Mouse (Mus musculus) CH12.LX (cell line): Measurements from ENCODE around the gene Tmem274. TPM values are rescaled to one million over a fixed set of nuclear protein-coding genes. Genes with fewer than 3 reads are reported as not detected.

Source experiments
- DNase-seq: peaks from one replicate; pipeline ENCODE4 v3.0.0-alpha.2; 2013; ENCODE audit errors: extremely low read depth
- H3K27ac ChIP-seq: 2 replicates; pipeline ENCODE4 v1.5.1; 2012; ENCODE audit warnings: low read depth, mild to moderate bottlenecking, control low read depth, moderate library complexity; ENCODE audit not compliant: insufficient read depth
- H3K27me3 ChIP-seq: replicated peaks from 2 replicates; pipeline ENCODE3; 2012; ENCODE audit warnings: inconsistent platforms
- H3K36me3 ChIP-seq, 2 experiments: replicated peaks in 1 of 2; 2 replicates each; pipeline versions ENCODE3 to v1.6.1; 2012; ENCODE audit warnings: inconsistent platforms in 1 of 2, low read length in 1 of 2, mild to moderate bottlenecking in 1 of 2, mixed read lengths in 1 of 2, moderate library complexity in 1 of 2; ENCODE audit not compliant: control insufficient read depth in 1 of 2, insufficient read depth in 1 of 2
- H3K4me1 ChIP-seq, 2 experiments: 2 replicates each; pipeline ENCODE4 v1.6.1; 2012; ENCODE audit warnings: inconsistent platforms in 1 of 2, moderate library complexity in 1 of 2; ENCODE audit not compliant: insufficient read depth in 2 of 2, control insufficient read depth in 1 of 2
- H3K4me2 ChIP-seq: 2 replicates; pipeline ENCODE4 v1.6.1; 2012; ENCODE audit warnings: low read depth, mild to moderate bottlenecking, control low read depth; ENCODE audit not compliant: poor library complexity, insufficient read depth, severe bottlenecking
- H3K4me3 ChIP-seq, 3 experiments: fragments of 150-350 bp in 1 of 3; sonication (generic) in 1 of 3; replicated peaks in 1 of 3; 2 replicates each; pipeline versions ENCODE3 to v1.5.1; 2011 to 2012; ENCODE audit warnings: low read depth in 2 of 3, low read length in 2 of 3, mild to moderate bottlenecking in 2 of 3, moderate library complexity in 2 of 3, control low read depth in 1 of 3, improper control_type of control experiment in 1 of 3, inconsistent platforms in 1 of 3, mixed read lengths in 1 of 3; ENCODE audit not compliant: poor library complexity in 1 of 3
- H3K79me2 ChIP-seq: replicated peaks from 2 replicates; pipeline ENCODE4 v1.6.1; 2012; ENCODE audit warnings: mild to moderate bottlenecking, moderate library complexity; ENCODE audit not compliant: control insufficient read depth, poor library complexity, insufficient read depth, severe bottlenecking; ENCODE audit errors: extremely low read depth
- H3K9ac ChIP-seq: 2 replicates; pipeline ENCODE4 v1.6.1; 2012; ENCODE audit warnings: low read depth, mild to moderate bottlenecking, control low read depth, moderate library complexity; ENCODE audit not compliant: insufficient read depth
- H3K9me3 ChIP-seq: replicated peaks from 2 replicates; pipeline ENCODE3; 2012; ENCODE audit warnings: low read length, inconsistent platforms, mixed read lengths
- BHLHE40 ChIP-seq: IDR thresholded peaks from 2 replicates; pipeline ENCODE4 v1.6.1; 2011; ENCODE audit warnings: mild to moderate bottlenecking, low read depth, low read length, improper control_type of control experiment
- CHD1 ChIP-seq: IDR thresholded peaks from 2 replicates; pipeline ENCODE4 v1.6.1; 2012; ENCODE audit warnings: low read depth, low read length, improper control_type of control experiment, inconsistent platforms
- CHD2 ChIP-seq: IDR thresholded peaks from 2 replicates; pipeline ENCODE4 v1.6.1; 2011; ENCODE audit warnings: low read length, improper control_type of control experiment
- ELF1 ChIP-seq: IDR thresholded peaks from 2 replicates; pipeline ENCODE4 v1.6.1; 2014; ENCODE audit warnings: low read depth, mild to moderate bottlenecking, inconsistent platforms, low read length, improper control_type of control experiment
- EP300 ChIP-seq: IDR thresholded peaks from 2 replicates; pipeline ENCODE4 v1.6.1; 2011; ENCODE audit warnings: low read length, improper control_type of control experiment
- JUND ChIP-seq: conservative IDR thresholded peaks from 2 replicates; pipeline ENCODE4 v1.6.1; 2011; ENCODE audit warnings: low read depth, low read length, improper control_type of control experiment
- MAZ ChIP-seq: IDR thresholded peaks from 2 replicates; pipeline ENCODE4 v1.6.1; 2012; ENCODE audit warnings: low read depth, mild to moderate bottlenecking, inconsistent platforms, low read length, improper control_type of control experiment, moderate library complexity
- MEF2A ChIP-seq: IDR thresholded peaks from 2 replicates; pipeline ENCODE4 v1.6.1; 2014; ENCODE audit warnings: low read depth, mild to moderate bottlenecking, inconsistent platforms, low read length, improper control_type of control experiment, borderline replicate concordance
- NELFE ChIP-seq: IDR thresholded peaks from 2 replicates; pipeline ENCODE4 v1.6.1; 2011; ENCODE audit warnings: low read depth, low read length, improper control_type of control experiment
- NRF1 ChIP-seq: IDR thresholded peaks from 2 replicates; pipeline ENCODE4 v1.6.1; 2014; ENCODE audit warnings: low read depth, mild to moderate bottlenecking, inconsistent platforms, low read length, improper control_type of control experiment, moderate library complexity
- PAX5 ChIP-seq: IDR thresholded peaks from 2 replicates; pipeline ENCODE4 v1.6.1; 2012; ENCODE audit warnings: low read length, inconsistent platforms, mixed read lengths
- RCOR1 ChIP-seq: conservative IDR thresholded peaks from 2 replicates; pipeline ENCODE4 v1.6.1; 2012; ENCODE audit warnings: low read depth, mild to moderate bottlenecking, inconsistent platforms, low read length, improper control_type of control experiment
- SIN3A ChIP-seq: IDR thresholded peaks from 2 replicates; pipeline ENCODE4 v1.6.1; 2012; ENCODE audit warnings: low read length, improper control_type of control experiment, inconsistent platforms
- TCF12 ChIP-seq: IDR thresholded peaks from 2 replicates; pipeline ENCODE4 v1.6.1; 2014; ENCODE audit warnings: low read depth, mild to moderate bottlenecking, inconsistent platforms, low read length, improper control_type of control experiment
- UBTF ChIP-seq: IDR thresholded peaks from 2 replicates; pipeline ENCODE4 v1.6.1; 2012; ENCODE audit warnings: low read depth, mild to moderate bottlenecking, inconsistent platforms, low read length, improper control_type of control experiment, moderate library complexity
- USF1 ChIP-seq: IDR thresholded peaks from 2 replicates; pipeline ENCODE4 v1.6.1; 2014; ENCODE audit warnings: low read depth, mild to moderate bottlenecking, inconsistent platforms, low read length, improper control_type of control experiment
- USF2 ChIP-seq: conservative IDR thresholded peaks from 2 replicates; pipeline ENCODE4 v1.6.1; 2011; ENCODE audit warnings: low read depth, low read length, improper control_type of control experiment
- ZKSCAN1 ChIP-seq: IDR thresholded peaks from 2 replicates; pipeline ENCODE4 v1.6.1; 2012; ENCODE audit warnings: low read depth, inconsistent platforms, low read length, improper control_type of control experiment, borderline replicate concordance
- ZMIZ1 ChIP-seq: IDR thresholded peaks from 2 replicates; pipeline ENCODE4 v1.6.1; 2012; ENCODE audit warnings: low read depth, mild to moderate bottlenecking, inconsistent platforms, low read length, improper control_type of control experiment
- ZNF384 ChIP-seq: IDR thresholded peaks from 2 replicates; pipeline ENCODE4 v1.6.1; 2012; ENCODE audit warnings: low read depth, low read length, improper control_type of control experiment, inconsistent platforms
- dilution Hi-C: fragments of 300-500 bp; cut with MboI; formaldehyde crosslinking; loops from 2 replicates; pipeline ENCODE4 v1.14.3; 2020; ENCODE audit warnings: low sequenced_read_pairs; ENCODE audit not compliant: extremely low pct_unique_long_range_greater_than_20kb, extremely low pct_ligation_motif_present
- in situ Hi-C: fragments of 300-500 bp; cut with MboI; formaldehyde crosslinking; loops from 3 replicates; pipeline ENCODE4 v1.14.3; 2019; ENCODE audit warnings: low sequenced_read_pairs, low pct_ligation_motif_present, low pct_unique_long_range_greater_than_20kb, mixed read lengths
- polyA plus RNA-seq: library from polyadenylated mRNA; unstranded; fragments of >175 nt; gene quantifications from 2 replicates; pipeline ENCODE4 v1.2.1, GENCODE M21; 2012; ENCODE audit warnings: low read depth; ENCODE audit not compliant: insufficient read length
- total RNA-seq, 2 experiments: library from RNA; depleted of rRNA; stranded (reverse); fragments of 300-350 nt in 1 of 2; fragments of >200 nt in 1 of 2; gene quantifications; 2 replicates each; pipeline ENCODE4 v1.2.3; 2012 to 2014

Tmem274 gene
- total and polyA plus RNA-seq, 3 experiments = not detected

DNA sequence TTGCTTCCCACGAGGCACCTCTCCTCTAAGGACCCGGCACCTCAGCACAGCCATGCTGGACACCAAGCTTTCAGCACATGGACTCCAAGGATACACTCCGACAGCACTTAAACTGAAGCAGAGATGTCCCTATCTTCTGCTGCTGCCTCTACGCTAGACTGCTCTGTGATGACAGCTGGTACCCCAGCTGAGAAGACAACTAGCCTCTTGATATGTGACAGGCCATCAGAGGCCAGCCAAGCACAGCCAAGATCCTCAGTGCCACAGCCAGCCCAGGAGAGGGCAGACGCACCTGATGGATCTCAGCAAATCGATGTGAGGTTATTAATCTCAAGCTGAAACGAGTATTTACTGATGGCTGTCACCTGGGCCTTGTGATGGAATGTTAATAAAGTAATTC, 2.1 kb upstream of the Tmem274 start:
- in situ Hi-C loops (no loop called here), dilution Hi-C loops (no loop called here)
- peaks cover under 1 to 4% of the 10 kb centered on the region in 2 experiments; a peak in 2 of 4 replicates for H3K4me1 ChIP-seq
- no peak overlapping the region for H3K27ac ChIP-seq
- no peaks in the 10 kb centered on the region for H3K27me3 ChIP-seq
- no peak overlapping the region for H3K9ac ChIP-seq
- H3K4me3 ChIP-seq = no peak overlapping the region
- TF ChIP-seq CHD2 (no peak), BHLHE40 (no peak), ZNF384 (no peak), ZMIZ1 (no peak), RCOR1 (no peak), NELFE (no peak)
- no peaks in the 10 kb centered on the region for H3K79me2 ChIP-seq
- no peak for DNase-seq
- H3K9me3 ChIP-seq = peaks cover 5% of the 10 kb centered on the region
- no peak overlapping the region for H3K4me2 ChIP-seq
- H3K36me3 ChIP-seq = peaks cover 4 to 47% of the 10 kb centered on the region in 2 experiments

DNA sequence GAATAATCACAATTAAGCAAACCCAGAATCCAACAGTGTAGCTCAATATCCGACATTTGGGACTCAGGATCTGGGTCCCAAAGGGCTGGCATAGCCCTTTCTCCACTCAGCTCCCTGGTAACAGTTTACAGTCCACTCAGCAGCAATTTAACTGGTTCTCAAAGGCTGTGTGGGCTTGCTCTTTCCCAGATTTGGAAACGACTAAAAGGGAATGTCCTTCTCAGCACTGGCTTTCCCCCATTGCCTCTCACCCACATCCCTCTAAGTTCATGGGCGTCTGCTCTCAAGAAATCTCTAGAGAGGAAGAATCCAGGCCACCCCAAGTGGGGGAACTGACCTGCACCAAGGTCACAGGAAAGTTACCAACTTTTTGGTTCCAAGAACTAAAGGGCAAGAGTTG, 7.4 kb downstream of the Tmem274 start:
- TF ChIP-seq TCF12 (no peak), ZKSCAN1 (no peak), NELFE (no peak), MEF2A (no peak), PAX5 (no peak), USF2 (no peak), ZMIZ1 (no peak), MAZ (no peak), UBTF (no peak), NRF1 (no peak), RCOR1 (no peak), CHD1 (no peak), ELF1 (no peak), JUND (no peak), BHLHE40 (no peak), SIN3A (no peak), EP300 (no peak), USF1 (no peak)
- no peak for DNase-seq
- Histone ChIP-seq H3K9me3 (no peaks in the 10 kb centered on the region), H3K4me2 (peak overlapping the region; percentile 88), H3K9ac (peak overlapping the region; percentile 92), H3K4me3 (peak overlapping the region; percentile 87 to 91 (median 88)), H3K27me3 (no peaks in the 10 kb centered on the region), H3K27ac (no peak overlapping the region), H3K79me2 (peaks cover 21% of the 10 kb centered on the region), H3K36me3 (peaks cover 19 to 37% of the 10 kb centered on the region in 2 experiments), H3K4me1 (peaks cover 8 to 35% of the 10 kb centered on the region in 2 experiments; a peak in 3 of 4 replicates)
- dilution Hi-C loops = no loop called here
- in situ Hi-C loops = no loop called here
